Mouse (Mus musculus): Measurements from ENCODE around the gene Itga4.

GRCm38 (mm10) chr2:79291922-79292321, 36.7 kb downstream of the Itga4 start:
- no peak for TF ChIP-seq TAL1 (IDR thresholded peaks at IDR 0.05; ENCODE audit: low read length)
- TF ChIP-seq GATA1 (IDR thresholded peaks at IDR 0.05; ENCODE audit: low read length), result no peak
